Mouse (Mus musculus) left cerebral cortex, adult 2 months (tissue): ENCODE measurements at regions not wholly inside any gene's neighbourhood (a gene's known extent, or its start where the extent isn't known, plus 50 kb on each side); places are given as distances from the start of the nearest gene placed in this dataset.

Source experiments
- DNase-seq, 2 experiments: peaks; one replicate each; pipeline ENCODE4 v3.0.0; 2021 to 2022; ENCODE audit warnings: low spot score in 2 of 2, mixed read lengths in 1 of 2; ENCODE audit errors: extremely low spot score in 1 of 2
- H3K27ac ChIP-seq: fragments of 200-600 bp; 2 replicates; pipeline ENCODE4 v1.8.1; 2022
- H3K4me3 ChIP-seq: fragments of 200-600 bp; 2 replicates; pipeline ENCODE4 v1.8.1; 2022
- CTCF ChIP-seq: fragments of 200-600 bp; IDR thresholded peaks from 2 replicates; pipeline ENCODE4 v1.8.1; 2022; ENCODE audit warnings: antibody characterized with exemption, mild to moderate bottlenecking, moderate library complexity
- intact Hi-C: fragments of 180-260 bp; cut with DNase I; formaldehyde crosslinking; loops from one replicate; pipeline ENCODE4 v1.15.1; 2025

- no peak for TF ChIP-seq CTCF
- intact Hi-C loops, result no loop called here
- no peak for DNase-seq
- Histone ChIP-seq H3K4me3 (no peak overlapping the region), H3K27ac (no peak overlapping the region)
Measured at GRCm38 (mm10) chr1:137418388-137418787, 458.1 kb upstream of the Nr5a2 start.

- no peak for TF ChIP-seq CTCF
- Histone ChIP-seq H3K4me3 (no peak overlapping the region), H3K27ac (no peak overlapping the region)
- no peak for DNase-seq
- intact Hi-C loops, result no loop called here
Measured at GRCm38 (mm10) chr1:137396736-137397135, 436.5 kb upstream of the Nr5a2 start.

GRCm38 (mm10) chr1:137387509-137387908, 427.3 kb upstream of the Nr5a2 start:
- H3K27ac ChIP-seq, result no peak overlapping the region
- H3K4me3 ChIP-seq, result no peak overlapping the region
- DNase-seq, result no peak
- intact Hi-C loops, result no loop called here
- TF ChIP-seq CTCF, result no peak

- Histone ChIP-seq H3K27ac (no peak overlapping the region), H3K4me3 (no peak overlapping the region)
- no peak for DNase-seq
- intact Hi-C loops, result no loop called here
- TF ChIP-seq CTCF, result no peak
Measured at GRCm38 (mm10) chr1:137378072-137378985, 418.1 kb upstream of the Nr5a2 start.

- TF ChIP-seq CTCF, result no peak
- H3K4me3 ChIP-seq, result no peak overlapping the region
- DNase-seq, result no peak
- no peak overlapping the region for H3K27ac ChIP-seq
- intact Hi-C loops, result no loop called here
Measured at GRCm38 (mm10) chr1:137376685-137377084, 416.4 kb upstream of the Nr5a2 start.

GRCm38 (mm10) chr1:137374641-137375040, 414.4 kb upstream of the Nr5a2 start:
- intact Hi-C loops, result no loop called here
- no peak overlapping the region for H3K27ac ChIP-seq
- no peak overlapping the region for H3K4me3 ChIP-seq
- no peak for TF ChIP-seq CTCF
- DNase-seq, result no peak

- no peak for DNase-seq
- TF ChIP-seq CTCF, result no peak
Measured at GRCm38 (mm10) chr1:137373509-137374420, 413.5 kb upstream of the Nr5a2 start.

GRCm38 (mm10) chr1:137372236-137372635, 412.0 kb upstream of the Nr5a2 start:
- no peak for TF ChIP-seq CTCF
- no peak overlapping the region for H3K27ac ChIP-seq
- intact Hi-C loops, result no loop called here
- DNase-seq, result no peak
- H3K4me3 ChIP-seq, result no peak overlapping the region

More at GRCm38 (mm10) chr1:137373509-137374420, 413.5 kb upstream of the Nr5a2 start:
- H3K27ac ChIP-seq, result no peak overlapping the region
- no peak overlapping the region for H3K4me3 ChIP-seq
- intact Hi-C loops, result no loop called here

GRCm38 (mm10) chr1:137364396-137364795, 404.1 kb upstream of the Nr5a2 start:
- DNase-seq, result no peak
- no peak for TF ChIP-seq CTCF
- H3K27ac ChIP-seq, result no peak overlapping the region
- no peak overlapping the region for H3K4me3 ChIP-seq
- intact Hi-C loops, result no loop called here

- Histone ChIP-seq H3K4me3 (no peak overlapping the region), H3K27ac (no peak overlapping the region)
- no peak for TF ChIP-seq CTCF
- no peak for DNase-seq
- intact Hi-C loops, result loop anchor here (1.0 kb wide), 1 partner anchor 32 kb away; no protein-coding TSS in a partner anchor
Measured at GRCm38 (mm10) chr1:137363969-137364368, 403.7 kb upstream of the Nr5a2 start.

GRCm38 (mm10) chr1:137363561-137363960, 403.3 kb upstream of the Nr5a2 start:
- intact Hi-C loops, result loop anchor here (1.0 kb wide), 1 partner anchor 31 kb away; no protein-coding TSS in a partner anchor
- no peak for DNase-seq
- no peak for TF ChIP-seq CTCF

More at GRCm38 (mm10) chr1:137363561-137363960, 403.3 kb upstream of the Nr5a2 start:
- no peak overlapping the region for H3K27ac ChIP-seq
- H3K4me3 ChIP-seq, result no peak overlapping the region
